Mouse (Mus musculus) megakaryocyte, embryonic 14.5 days (primary cell): ENCODE measurements around the gene Nosip. TPM values are rescaled to one million over a fixed set of nuclear protein-coding genes. Genes with fewer than 3 reads are reported as not detected.
"Not testable (repeated sequence)": the region's sequence is repeated elsewhere in the genome, so short reads cannot be mapped to it uniquely, and the experiment has no call there.

ENCODE experiments used
- H3K27me3 ChIP-seq: replicated peaks from 2 replicates; pipeline ENCODE3; 2012; ENCODE audit warnings: inconsistent platforms
- H3K36me3 ChIP-seq: replicated peaks from 2 replicates; pipeline ENCODE3; 2012; ENCODE audit warnings: low read length, inconsistent platforms, mixed read lengths
- H3K4me1 ChIP-seq: 2 replicates; pipeline ENCODE4 v1.6.1; 2012; ENCODE audit warnings: inconsistent platforms
- H3K4me3 ChIP-seq: replicated peaks from 2 replicates; pipeline ENCODE3; 2012; ENCODE audit warnings: moderate library complexity, mild to moderate bottlenecking, inconsistent platforms
- H3K9me3 ChIP-seq: 2 replicates; pipeline ENCODE4 v1.6.1; 2012; ENCODE audit warnings: inconsistent platforms
- FLI1 ChIP-seq: IDR thresholded peaks from 2 replicates; pipeline ENCODE4 v1.6.1; 2012; ENCODE audit warnings: low read length, inconsistent platforms, mixed read lengths
- GATA1 ChIP-seq: IDR thresholded peaks from 3 replicates; pipeline ENCODE4 v1.6.1; 2012; ENCODE audit warnings: mixed read lengths, low read length, inconsistent platforms, borderline replicate concordance
- polyA plus RNA-seq: library from polyadenylated mRNA; stranded (reverse); fragments of >175 nt; gene quantifications from 2 replicates; pipeline ENCODE4 v1.2.3, GENCODE M21; 2012; ENCODE audit warnings: low replicate concordance; ENCODE audit not compliant: insufficient read depth

Nosip gene
- polyA plus RNA-seq, 1 experiment = 150 TPM

GRCm38 (mm10) chr7:45106441-45106840 lies 44.2 kb downstream of the Nosip start:
- Histone ChIP-seq H3K36me3 (no peaks in the 10 kb centered on the region), H3K27me3 (peaks cover 66% of the 10 kb centered on the region), H3K4me1 (peaks cover 33% of the 10 kb centered on the region), H3K4me3 (no peak overlapping the region), H3K9me3 (peaks cover 4% of the 10 kb centered on the region; the same call in 1 of the 2 replicates)
- TF ChIP-seq GATA1 = no peak
- TF ChIP-seq FLI1 = no peak

- Histone ChIP-seq H3K36me3 (no peaks in the 10 kb centered on the region), H3K4me1 (peaks cover 36% of the 10 kb centered on the region), H3K4me3 (no peak overlapping the region), H3K9me3 (peaks cover 4% of the 10 kb centered on the region; the same call in 1 of the 2 replicates), H3K27me3 (peaks cover 62% of the 10 kb centered on the region)
- TF ChIP-seq FLI1 = no peak
- TF ChIP-seq GATA1 = no peak
Observed at GRCm38 (mm10) chr7:45107052-45107645, 44.9 kb downstream of the Nosip start.

GRCm38 (mm10) chr7:45110089-45110488 lies 47.9 kb downstream of the Nosip start:
- H3K4me1 ChIP-seq = peaks cover 36% of the 10 kb centered on the region
- H3K27me3 ChIP-seq = peaks cover 44% of the 10 kb centered on the region
- H3K4me3 ChIP-seq, H3K36me3 ChIP-seq, H3K9me3 ChIP-seq: not testable (repeated sequence)

- H3K36me3 ChIP-seq = no peaks in the 10 kb centered on the region
- peaks cover 27% of the 10 kb centered on the region for H3K27me3 ChIP-seq
- TF ChIP-seq GATA1 = no peak
- no peak for TF ChIP-seq FLI1
- peaks cover 4% of the 10 kb centered on the region; the same call in 1 of the 2 replicates for H3K9me3 ChIP-seq
- peaks cover 37% of the 10 kb centered on the region for H3K4me1 ChIP-seq
- H3K4me3 ChIP-seq = no peak overlapping the region
Observed at GRCm38 (mm10) chr7:45111940-45112339, 49.7 kb downstream of the Nosip start.

- Histone ChIP-seq H3K4me1 (peaks cover 33% of the 10 kb centered on the region), H3K36me3 (peaks cover under 1% of the 10 kb centered on the region), H3K4me3 (no peak overlapping the region), H3K27me3 (peaks cover 23% of the 10 kb centered on the region), H3K9me3 (no peaks in the 10 kb centered on the region)
- TF ChIP-seq GATA1 = no peak
- no peak for TF ChIP-seq FLI1
Observed at GRCm38 (mm10) chr7:45112529-45112928, 50.3 kb downstream of the Nosip start.

GRCm38 (mm10) chr7:45113476-45113875 lies 51.2 kb downstream of the Nosip start:
- Histone ChIP-seq H3K4me1 (peaks cover 41% of the 10 kb centered on the region), H3K36me3 (peaks cover 9% of the 10 kb centered on the region), H3K9me3 (no peaks in the 10 kb centered on the region), H3K4me3 (no peak overlapping the region), H3K27me3 (peaks cover 21% of the 10 kb centered on the region)
- TF ChIP-seq FLI1 (no peak), GATA1 (no peak)

- TF ChIP-seq GATA1 = no peak
- no peak for TF ChIP-seq FLI1
- no peak overlapping the region for H3K4me3 ChIP-seq
- no peaks in the 10 kb centered on the region for H3K9me3 ChIP-seq
- peaks cover 5% of the 10 kb centered on the region for H3K27me3 ChIP-seq
- H3K36me3 ChIP-seq = peaks cover 47% of the 10 kb centered on the region
- H3K4me1 ChIP-seq = peaks cover 60% of the 10 kb centered on the region
Observed at GRCm38 (mm10) chr7:45117566-45117965, 55.3 kb downstream of the Nosip start.

GRCm38 (mm10) chr7:45118336-45118735 lies 56.1 kb downstream of the Nosip start:
- Histone ChIP-seq H3K4me3 (no peak overlapping the region), H3K27me3 (peaks cover 2% of the 10 kb centered on the region), H3K36me3 (peaks cover 53% of the 10 kb centered on the region), H3K9me3 (no peaks in the 10 kb centered on the region), H3K4me1 (peaks cover 63% of the 10 kb centered on the region)
- TF ChIP-seq GATA1 = no peak

- TF ChIP-seq GATA1 = no peak
- no peak for TF ChIP-seq FLI1
- Histone ChIP-seq H3K4me3 (no peak overlapping the region), H3K4me1 (peaks cover 64% of the 10 kb centered on the region), H3K9me3 (no peaks in the 10 kb centered on the region), H3K36me3 (peaks cover 58% of the 10 kb centered on the region), H3K27me3 (no peaks in the 10 kb centered on the region)
Observed at GRCm38 (mm10) chr7:45119780-45120709, 57.8 kb downstream of the Nosip start.

- H3K4me3 ChIP-seq = peak overlapping the region; percentile 73
- TF ChIP-seq GATA1 = no peak
- TF ChIP-seq FLI1 = no peak
- peaks cover 72% of the 10 kb centered on the region for H3K36me3 ChIP-seq
- no peaks in the 10 kb centered on the region for H3K9me3 ChIP-seq
- H3K4me1 ChIP-seq = peaks cover 71% of the 10 kb centered on the region
- no peaks in the 10 kb centered on the region for H3K27me3 ChIP-seq
Observed at GRCm38 (mm10) chr7:45121404-45121803, 59.2 kb downstream of the Nosip start.
